Mouse (Mus musculus) stomach, embryonic 15.5 days (tissue): ENCODE results near the gene Sgsm1. TPM values are rescaled to one million over a fixed set of nuclear protein-coding genes. Genes with fewer than 3 reads are reported as not detected.

Experiments used
- ATAC-seq: fragments of 200-750 bp; cut with Nextera tagmentation; 2 replicates; pipeline ENCODE4 v1.8.0; 2017; ENCODE audit warnings: low read depth, moderate number of reproducible peaks, moderate TSS enrichment; ENCODE audit not compliant: insufficient read depth, low FRiP score
- H3K27ac ChIP-seq: fragments of 300-500 bp; sonication (generic); 2 replicates; pipeline ENCODE4 v1.5.1; 2015; ENCODE audit warnings: mild to moderate bottlenecking, inconsistent platforms
- H3K27me3 ChIP-seq: fragments of 300-500 bp; sonication (generic); replicated peaks from 2 replicates; pipeline ENCODE4 v1.6.1; 2015; ENCODE audit warnings: inconsistent platforms
- H3K36me3 ChIP-seq: fragments of 300-500 bp; sonication (generic); 2 replicates; pipeline ENCODE4 v1.6.1; 2015; ENCODE audit warnings: inconsistent platforms
- H3K4me1 ChIP-seq: fragments of 300-500 bp; sonication (generic); 2 replicates; pipeline ENCODE4 v1.6.1; 2015; ENCODE audit warnings: inconsistent platforms
- H3K4me2 ChIP-seq: fragments of 300-500 bp; sonication (generic); 2 replicates; pipeline ENCODE4 v1.6.1; 2015; ENCODE audit warnings: mild to moderate bottlenecking, inconsistent platforms
- H3K4me3 ChIP-seq: fragments of 300-500 bp; sonication (generic); replicated peaks from 2 replicates; pipeline ENCODE4 v1.5.1; 2015; ENCODE audit warnings: inconsistent platforms
- H3K9ac ChIP-seq: fragments of 300-500 bp; sonication (generic); 2 replicates; pipeline ENCODE4 v1.6.1; 2015; ENCODE audit warnings: inconsistent platforms
- H3K9me3 ChIP-seq: fragments of 300-500 bp; sonication (generic); 2 replicates; pipeline ENCODE4 v1.6.1; 2016; ENCODE audit warnings: inconsistent platforms
- WGBS: fragments of 180-500 bp; shearing (Covaris S2); methylation state at CpG from one replicate; pipeline ENCODE4 v1.1.7; 2015; 5-methylcytosine and 5-hydroxymethylcytosine counted together
- polyA plus RNA-seq: library from polyadenylated mRNA; unstranded; fragments of >200 nt; fragmentation: Nextera tagmentation; extraction: Ambion mirVana; gene quantifications from 2 replicates; pipeline ENCODE4 v1.2.1, GENCODE M21; 2015

Gene Sgsm1
- polyA plus RNA-seq, 1 experiment from 2014 or later = 6.9 TPM

GRCm38 (mm10) chr5:113345781-113346180 lies 35.2 kb upstream of the Sgsm1 start:
- Histone ChIP-seq H3K27me3 (peaks cover 46% of the 10 kb centered on the region), H3K27ac (no peak overlapping the region), H3K9me3 (no peaks in the 10 kb centered on the region), H3K4me3 (no peak overlapping the region), H3K9ac (no peak overlapping the region), H3K4me2 (no peak overlapping the region), H3K36me3 (no peaks in the 10 kb centered on the region), H3K4me1 (no peaks in the 10 kb centered on the region)
- no peak for ATAC-seq
- WGBS = 11% methylated on average over 11 of the region's 11 CpGs

- Histone ChIP-seq H3K4me3 (no peak overlapping the region), H3K27me3 (peaks cover 44% of the 10 kb centered on the region), H3K4me1 (no peaks in the 10 kb centered on the region), H3K9me3 (no peaks in the 10 kb centered on the region), H3K36me3 (no peaks in the 10 kb centered on the region), H3K4me2 (no peak overlapping the region), H3K9ac (no peak overlapping the region), H3K27ac (no peak overlapping the region)
- ATAC-seq = no peak
- WGBS = 30% methylated on average over 16 of the region's 16 CpGs
Measured at GRCm38 (mm10) chr5:113344635-113345386, 34.2 kb upstream of the Sgsm1 start.

- H3K9ac ChIP-seq = no peak overlapping the region
- H3K36me3 ChIP-seq = no peaks in the 10 kb centered on the region
- H3K27ac ChIP-seq = no peak overlapping the region
- no peak overlapping the region; the same call in 1 of the 2 replicates for H3K4me2 ChIP-seq
- 30% methylated on average over 9 of the region's 9 CpGs for WGBS
- H3K9me3 ChIP-seq = no peaks in the 10 kb centered on the region
- H3K4me3 ChIP-seq = no peak overlapping the region
- ATAC-seq = no peak
- H3K4me1 ChIP-seq = peaks cover 3% of the 10 kb centered on the region; the same call in 1 of the 2 replicates
- H3K27me3 ChIP-seq = peaks cover 53% of the 10 kb centered on the region
Measured at GRCm38 (mm10) chr5:113336281-113336680, 25.7 kb upstream of the Sgsm1 start.

DNA sequence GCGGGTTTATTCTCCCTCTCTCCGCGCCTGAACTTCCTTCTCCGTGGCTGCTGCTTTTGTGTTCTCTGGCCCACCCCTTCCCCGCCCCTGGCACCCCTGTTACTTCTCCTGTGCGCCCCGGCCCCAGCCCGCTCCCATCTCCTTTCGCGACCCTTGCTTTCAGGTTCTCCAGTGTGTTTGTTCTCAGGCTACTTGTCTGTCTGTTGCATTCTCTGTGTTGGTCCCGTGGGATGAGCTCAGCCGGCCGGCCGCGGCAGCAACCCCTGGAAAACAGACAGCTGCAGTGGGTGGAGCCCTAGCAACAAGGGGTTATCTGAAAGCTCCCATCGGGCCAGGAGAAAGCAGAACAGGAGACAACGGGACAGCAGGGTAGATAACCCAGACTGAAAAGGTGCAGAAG lies 25.1 kb upstream of the Sgsm1 start:
- H3K9ac ChIP-seq = no peak overlapping the region
- under 1% methylated on average over 17 of the region's 17 CpGs for WGBS
- H3K4me2 ChIP-seq = peak overlapping the region; percentile 53
- no peaks in the 10 kb centered on the region for H3K9me3 ChIP-seq
- ATAC-seq = no peak
- H3K27me3 ChIP-seq = peaks cover 53% of the 10 kb centered on the region
- no peaks in the 10 kb centered on the region for H3K36me3 ChIP-seq
- peaks cover 3% of the 10 kb centered on the region; the same call in 1 of the 2 replicates for H3K4me1 ChIP-seq
- no peak overlapping the region for H3K27ac ChIP-seq
- H3K4me3 ChIP-seq = peak overlapping the region; percentile 29

DNA sequence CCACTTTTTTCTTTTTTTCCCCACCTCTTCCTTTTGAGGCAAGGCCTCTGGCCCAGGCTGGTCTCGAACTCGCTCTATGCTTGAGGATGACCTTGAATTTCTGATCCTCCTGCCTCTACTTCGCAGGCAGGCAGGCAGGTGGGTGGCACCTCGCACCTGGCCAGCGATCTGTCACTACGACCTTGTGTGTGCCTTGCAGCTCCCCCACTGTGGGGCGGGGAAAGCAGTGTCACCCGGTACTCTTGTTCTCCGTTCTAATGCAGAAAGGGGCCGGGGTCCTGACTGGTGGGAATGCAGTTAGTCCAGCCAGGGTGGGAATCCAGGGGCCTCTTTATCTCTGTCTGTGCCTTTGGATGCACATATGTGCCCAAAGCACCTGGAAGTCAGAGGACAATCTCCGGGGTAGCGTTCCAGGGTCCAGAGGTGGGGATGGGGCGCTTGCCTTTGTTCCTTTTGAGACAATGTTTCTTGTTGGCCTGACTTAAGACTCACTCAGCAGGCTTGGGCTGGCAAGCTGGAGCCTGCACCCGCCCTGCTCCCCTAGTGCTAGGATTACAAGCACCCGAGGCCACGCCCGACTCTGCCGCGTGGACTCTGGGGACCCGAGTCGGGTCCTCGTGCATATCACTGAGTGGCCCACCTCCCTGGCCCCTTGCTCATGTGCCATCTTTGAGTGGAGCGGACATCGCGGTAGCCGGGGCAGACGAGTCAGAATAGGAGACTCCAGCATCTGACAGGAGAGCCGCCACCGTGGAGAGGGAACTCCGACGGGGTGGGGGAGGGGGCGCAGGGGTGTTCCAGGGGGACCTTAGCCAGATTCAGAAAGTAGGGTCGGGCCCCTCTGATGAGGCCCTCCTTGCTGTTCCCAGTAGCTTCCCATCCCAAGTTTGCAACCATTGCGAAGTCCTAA lies 24.3 kb upstream of the Sgsm1 start:
- Histone ChIP-seq H3K9me3 (no peaks in the 10 kb centered on the region), H3K36me3 (no peaks in the 10 kb centered on the region), H3K27ac (no peak overlapping the region), H3K4me1 (peaks cover 3% of the 10 kb centered on the region; the same call in 1 of the 2 replicates), H3K27me3 (peaks cover 56% of the 10 kb centered on the region), H3K9ac (no peak overlapping the region), H3K4me2 (peak overlapping the region; percentile 53), H3K4me3 (peak overlapping the region; percentile 29)
- ATAC-seq = no peak
- 6% methylated on average over 34 of the region's 34 CpGs for WGBS

DNA sequence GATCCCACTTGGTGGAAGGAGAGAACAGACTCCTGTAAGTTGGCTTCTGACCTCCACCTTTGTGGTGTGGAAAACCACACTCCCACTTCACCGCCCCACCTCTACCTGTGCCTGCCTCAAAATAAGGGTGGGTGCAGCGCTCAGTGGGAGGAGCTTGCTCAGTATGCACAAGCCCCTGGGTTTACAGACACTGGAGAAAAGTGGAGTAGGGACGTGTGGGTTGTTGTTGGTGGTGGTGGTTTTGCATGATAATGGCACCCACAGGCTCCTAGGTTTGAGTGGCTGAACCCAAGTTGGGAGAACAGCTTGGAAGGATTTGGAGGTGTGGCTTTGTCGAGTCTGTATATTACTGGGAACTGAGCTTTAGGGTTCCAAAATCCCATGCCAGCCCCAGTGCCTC lies 22.3 kb upstream of the Sgsm1 start:
- no peaks in the 10 kb centered on the region for H3K36me3 ChIP-seq
- H3K27ac ChIP-seq = no peak overlapping the region
- no peak overlapping the region for H3K9ac ChIP-seq
- no peaks in the 10 kb centered on the region for H3K9me3 ChIP-seq
- H3K4me3 ChIP-seq = no peak overlapping the region
- ATAC-seq = no peak
- peaks cover 3% of the 10 kb centered on the region; the same call in 1 of the 2 replicates for H3K4me1 ChIP-seq
- no peak overlapping the region for H3K4me2 ChIP-seq
- WGBS = 59% methylated on average over 4 of the region's 4 CpGs
- peaks cover 55% of the 10 kb centered on the region for H3K27me3 ChIP-seq

- Histone ChIP-seq H3K4me3 (no peak overlapping the region), H3K27me3 (peaks cover 49% of the 10 kb centered on the region), H3K9me3 (no peaks in the 10 kb centered on the region), H3K36me3 (no peaks in the 10 kb centered on the region), H3K9ac (no peak overlapping the region), H3K27ac (no peak overlapping the region), H3K4me1 (peaks cover 3% of the 10 kb centered on the region; the same call in 1 of the 2 replicates), H3K4me2 (no peak overlapping the region)
- WGBS = 33% methylated on average over 12 of the region's 12 CpGs
- ATAC-seq = no peak
Measured at GRCm38 (mm10) chr5:113332239-113332638, 21.7 kb upstream of the Sgsm1 start.

DNA sequence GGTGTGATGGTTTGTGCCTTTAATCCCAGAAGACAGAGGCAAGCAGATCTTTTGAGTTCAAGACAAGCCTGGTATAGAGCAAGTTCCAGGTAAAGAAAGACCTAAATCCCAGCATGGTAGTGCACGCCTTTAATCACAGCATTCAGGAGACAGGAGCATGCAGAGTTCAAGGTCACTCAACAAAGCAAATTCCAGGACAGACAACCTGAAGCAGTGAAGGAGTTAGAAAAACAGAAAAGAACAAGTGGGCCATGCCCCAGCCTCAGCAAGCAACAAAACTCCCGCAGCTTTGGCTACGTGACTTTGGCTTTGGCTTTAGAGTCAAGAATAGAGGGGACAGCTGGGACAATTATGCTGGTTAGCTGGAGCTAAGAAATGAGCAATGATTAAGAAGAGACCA lies 19.6 kb upstream of the Sgsm1 start:
- no peak overlapping the region for H3K4me3 ChIP-seq
- 77% methylated on average over 3 of the region's 3 CpGs for WGBS

DNA sequence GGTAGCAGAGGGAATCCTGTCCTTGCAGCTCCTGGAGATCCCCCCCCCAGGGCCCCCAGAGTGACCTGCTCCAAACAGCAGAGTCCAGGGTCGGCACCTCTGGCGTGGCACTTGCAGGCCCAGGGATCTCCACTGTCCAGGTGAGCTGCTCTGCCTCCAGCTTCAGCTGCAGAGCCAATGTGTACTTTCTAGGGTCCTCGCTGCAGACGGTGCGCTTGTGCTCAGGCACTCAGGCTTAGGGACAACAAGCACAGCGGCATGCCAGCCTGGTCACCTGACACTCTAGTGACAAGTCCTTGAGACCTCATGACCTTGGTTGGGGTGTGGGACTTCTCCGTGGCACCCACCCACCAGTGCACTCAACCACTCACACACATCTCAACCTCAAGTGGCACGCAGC lies 18.9 kb upstream of the Sgsm1 start:
- WGBS = 86% methylated on average over 8 of the region's 8 CpGs
- Histone ChIP-seq H3K4me2 (no peak overlapping the region), H3K9ac (no peak overlapping the region), H3K4me1 (peaks cover under 1% of the 10 kb centered on the region; the same call in 1 of the 2 replicates), H3K9me3 (no peaks in the 10 kb centered on the region), H3K36me3 (no peaks in the 10 kb centered on the region), H3K27ac (no peak overlapping the region), H3K27me3 (peaks cover 27% of the 10 kb centered on the region), H3K4me3 (no peak overlapping the region)
- no peak for ATAC-seq

More for the DNA sequence above, 19.6 kb upstream of the Sgsm1 start:
- Histone ChIP-seq H3K9me3 (no peaks in the 10 kb centered on the region), H3K9ac (no peak overlapping the region), H3K4me2 (no peak overlapping the region), H3K27me3 (peaks cover 28% of the 10 kb centered on the region), H3K4me1 (peaks cover 3% of the 10 kb centered on the region; the same call in 1 of the 2 replicates), H3K36me3 (no peaks in the 10 kb centered on the region), H3K27ac (no peak overlapping the region)
- no peak for ATAC-seq

GRCm38 (mm10) chr5:113323784-113324638 lies 13.4 kb upstream of the Sgsm1 start:
- ATAC-seq = 0 out of 2 replicates have a peak, but pooled peaks have one; percentile 27
- H3K9ac ChIP-seq = no peak overlapping the region

DNA sequence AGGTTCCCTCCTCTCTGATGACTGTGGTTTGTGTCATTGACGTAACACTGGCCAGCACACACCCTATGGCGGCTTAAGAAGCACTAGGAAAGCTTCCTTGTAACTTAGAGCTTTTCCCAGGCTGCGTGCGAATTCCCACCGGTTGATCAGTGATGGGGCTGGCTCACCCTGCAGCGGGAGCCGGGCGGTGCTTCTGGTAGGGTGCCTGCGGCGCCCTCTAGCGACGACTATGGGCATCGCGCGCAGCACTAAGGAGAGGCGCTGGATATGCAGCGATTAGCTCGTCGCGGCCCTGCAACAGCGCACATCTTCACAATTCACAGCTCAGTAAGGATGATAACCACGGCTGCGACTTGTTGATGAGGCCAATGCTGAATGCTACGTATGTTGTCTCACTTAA lies 3.4 kb upstream of the Sgsm1 start:
- WGBS = 2% methylated on average over 24 of the region's 24 CpGs
- no peaks in the 10 kb centered on the region; the same call in 1 of the 2 replicates for H3K27me3 ChIP-seq
- no peaks in the 10 kb centered on the region for H3K9me3 ChIP-seq
- no peaks in the 10 kb centered on the region for H3K36me3 ChIP-seq
- H3K4me3 ChIP-seq = no peak overlapping the region
- no peak overlapping the region for H3K9ac ChIP-seq
- peaks cover 16% of the 10 kb centered on the region; the same call in 1 of the 2 replicates for H3K4me1 ChIP-seq
- ATAC-seq = no peak
- H3K4me2 ChIP-seq = peak overlapping the region; percentile 27; the same call in 1 of the 2 replicates
- H3K27ac ChIP-seq = no peak overlapping the region

More at GRCm38 (mm10) chr5:113323784-113324638, 13.4 kb upstream of the Sgsm1 start:
- Histone ChIP-seq H3K4me2 (peak overlapping the region; percentile 72), H3K4me1 (peaks cover 8% of the 10 kb centered on the region), H3K4me3 (peak overlapping the region; percentile 36), H3K27ac (no peak overlapping the region), H3K9me3 (no peaks in the 10 kb centered on the region), H3K36me3 (no peaks in the 10 kb centered on the region), H3K27me3 (peaks cover 12% of the 10 kb centered on the region; the same call in 1 of the 2 replicates)
- WGBS = 5% methylated on average over 38 of the region's 38 CpGs
